In the genomic region with DNA sequence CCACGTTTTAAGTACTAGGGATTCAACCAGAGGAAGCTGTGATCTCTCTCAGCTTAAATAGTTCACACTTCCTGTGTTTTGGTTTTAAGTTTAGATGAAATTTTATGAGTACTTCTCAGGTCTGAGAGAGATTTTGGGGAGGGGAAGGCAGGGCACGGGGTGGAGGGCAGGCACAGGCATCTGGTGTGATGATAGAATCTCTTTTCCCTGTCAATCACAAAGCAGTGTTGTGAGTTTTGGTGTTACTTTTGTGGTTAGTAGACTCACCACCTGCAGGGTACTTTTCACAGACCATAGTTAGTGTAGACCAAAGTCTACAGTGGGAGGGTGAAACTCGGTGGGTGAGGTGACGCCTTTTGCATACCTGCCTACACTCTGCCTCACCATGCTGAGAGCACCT, we compare ENCODE assay signal across 22 mouse cellular contexts. TPM values are rescaled to one million over a fixed set of nuclear protein-coding genes. Genes with fewer than 3 reads are reported as not detected.
DNase-seq lines count a peak whose midpoint lies in the region; ATAC-seq lines count a peak whose summit lies in the region.
"Had no signal": no experiment of that assay in that cellular context is flagged by ENCODE, and none has a peak within 500 bp of the region (broad histone marks: within the 10 kb centered on the region; RNA-seq: fewer than 3 reads in every experiment).

No protein-coding gene starts in this region.

- no peak overlapping the region for H3K4me3 ChIP-seq in kidney, embryonic 16.5 days (ENCODE audit: low read length)
- H3K4me3 ChIP-seq: erythroblast, embryonic 14.5 days; gastrocnemius, adult 2 months; neural tube, embryonic 12.5 days; stomach, embryonic 15.5 days had no signal

- peak; percentile 63 for DNase-seq in heart, adult 11 months
- no peak for DNase-seq in heart, postnatal 36 days
- peak; percentile 38 to 53 for DNase-seq in CD8-positive naive resting alpha-beta T cell, adult 2 months (ENCODE audit: low read depth in 2 of 2, low spot score in 2 of 2)
- DNase-seq in thymus, postnatal 10 days (ENCODE audit: low spot score in 2 of 2) = peak; percentile 41 to 51
- no peak for DNase-seq in urinary bladder, postnatal 10 days (ENCODE audit: low spot score)
- DNase-seq: cerebellum, adult 18-20 months; cerebellum, postnatal 36 days; gastrocnemius, adult 2 months; kidney, postnatal 14 days; liver, postnatal 0 days; lung, postnatal 14 days; right cerebral cortex, postnatal 4 days had no signal

- no peaks in the 10 kb centered on the region for H3K27me3 ChIP-seq in kidney, embryonic 16.5 days (ENCODE audit: insufficient read depth, low read length)
- H3K27me3 ChIP-seq: neural tube, embryonic 12.5 days; stomach, embryonic 15.5 days had no signal

- H3K9ac ChIP-seq in kidney, embryonic 16.5 days (replicated peaks; ENCODE audit: low read length) = no peak overlapping the region
- H3K9ac ChIP-seq: hindbrain, embryonic 14.5 days; liver, postnatal 0 days; neural tube, embryonic 12.5 days; stomach, embryonic 15.5 days had no signal

- no peak overlapping the region for H3K27ac ChIP-seq in kidney, embryonic 16.5 days (ENCODE audit: low read length)
- H3K27ac ChIP-seq: gastrocnemius, adult 2 months; hindbrain, embryonic 14.5 days; neural tube, embryonic 12.5 days; stomach, embryonic 15.5 days had no signal

- no peaks in the 10 kb centered on the region for H3K4me1 ChIP-seq in kidney, embryonic 16.5 days (ENCODE audit: insufficient read depth, low read length)
- H3K4me1 ChIP-seq: neural tube, embryonic 12.5 days; stomach, embryonic 15.5 days had no signal

- H3K36me3 ChIP-seq in kidney, embryonic 16.5 days (ENCODE audit: insufficient read depth, low read length) = no peaks in the 10 kb centered on the region
- H3K36me3 ChIP-seq: neural tube, embryonic 12.5 days; stomach, embryonic 15.5 days had no signal

- intact Hi-C loops in heart, postnatal 36 days (cut with DNase I) = no loop called here

- peak; percentile 31 for ATAC-seq in megakaryocyte, adult 5-6 weeks (ENCODE audit: poor library complexity, severe bottlenecking)
- ATAC-seq in kidney, embryonic 16.5 days (ENCODE audit: low FRiP score, low TSS enrichment) = no peak
- no peak for ATAC-seq in erythroid progenitor cell, adult 5-6 weeks (replicated peaks; ENCODE audit: low FRiP score, poor library complexity, severe bottlenecking)
- ATAC-seq: forebrain, embryonic 16.5 days; intestine, postnatal 0 days; liver, postnatal 0 days; midbrain, embryonic 16.5 days had no signal

- WGBS in kidney, embryonic 16.5 days = 74% methylated on average over 4 of the region's 4 CpGs

- H3K9me3 ChIP-seq in kidney, embryonic 16.5 days (ENCODE audit: low read length) = no peaks in the 10 kb centered on the region
- H3K9me3 ChIP-seq: neural tube, embryonic 12.5 days; stomach, embryonic 15.5 days had no signal

- H3K4me2 ChIP-seq in kidney, embryonic 16.5 days (replicated peaks; ENCODE audit: low read depth, low read length) = no peak overlapping the region
- H3K4me2 ChIP-seq: hindbrain, embryonic 14.5 days; neural tube, embryonic 12.5 days; stomach, embryonic 15.5 days had no signal

RNA-seq across cellular contexts. Expression of gene Stat4, which starts 32.7 kb away (rescaled TPM):
- under 1 TPM; 0.22 to 0.28 TPM for total RNA-seq in heart, postnatal 36 days (2021)
- 19.3 and 28.2 TPM in 2 replicates for total RNA-seq in megakaryocyte, adult 5-6 weeks (2015)
- total RNA-seq in megakaryocyte, adult 5-6 weeks (2017) = 13.2 and 21.6 TPM in 2 replicates
- 1.2 and 1.7 TPM in 2 replicates for polyA plus RNA-seq in kidney, embryonic 16.5 days (2015; fragmentation: Nextera tagmentation; extraction: Ambion mirVana)
- total RNA-seq in erythroid progenitor cell, adult 5-6 weeks (2015; ENCODE audit: low replicate concordance) = 0.84 and 4.7 TPM in 2 replicates
- 2.7 and 7.8 TPM in 2 replicates for total RNA-seq in erythroid progenitor cell, adult 5-6 weeks (2017; ENCODE audit: low replicate concordance)
- polyA plus RNA-seq: erythroblast, embryonic 14.5 days had no signal

Comparison
In these comparisons a context has a peak if more than half of its experiments do, and no peak if none do; other contexts are left out.
1. DNase-seq: peak in heart, adult 11 months (single experiment), CD8-positive naive resting alpha-beta T cell, adult 2 months (2 of 2) and thymus, postnatal 10 days (2 of 2); none in heart, postnatal 36 days (0 of 2) and urinary bladder, postnatal 10 days (single experiment).